Mouse (Mus musculus): ENCODE results near the gene Bag2.

Bag2 gene

GRCm38 (mm10) chr1:33757491-33758041 is at the start of gene Bag2:
TSS of gene Bag2 (minus strand) at chr1:33757795.
- peak; percentile 44 for DNase-seq (ENCODE audit: low spot score)

- peak; percentile 35 for DNase-seq (ENCODE audit: low spot score)
These were observed 45.7 kb upstream of the Bag2 start for GRCm38 (mm10) chr1:33803323-33803722.

DNA sequence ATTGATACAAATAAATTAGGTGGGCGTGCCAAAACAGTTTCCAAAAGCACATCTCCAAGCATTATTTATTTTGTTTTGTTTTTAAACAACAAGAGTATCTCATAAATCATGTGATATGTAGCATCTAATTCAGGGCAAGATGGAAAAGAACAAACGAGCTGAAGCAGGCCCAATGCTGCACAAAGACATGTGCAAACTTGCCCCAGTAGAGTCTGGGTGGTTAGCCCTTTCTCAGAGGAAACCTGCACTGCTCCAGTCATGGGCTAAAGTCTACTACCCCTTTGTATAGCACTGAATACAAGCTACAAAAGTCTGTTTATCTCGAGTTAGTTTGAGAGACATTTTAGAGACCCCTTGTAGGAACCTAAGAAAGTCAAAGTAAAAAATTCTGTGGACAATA is 42.0 kb upstream of the Bag2 start:
- no peak for DNase-seq (ENCODE audit: low spot score)

GRCm38 (mm10) chr1:33788493-33788892 is 30.9 kb upstream of the Bag2 start:
- no peak for DNase-seq (ENCODE audit: low spot score)

- no peak for DNase-seq (ENCODE audit: low spot score)
These were observed 30.5 kb upstream of the Bag2 start for GRCm38 (mm10) chr1:33788072-33788471.

- DNase-seq (ENCODE audit: low spot score) = peak; percentile 11
These were observed 27.0 kb upstream of the Bag2 start for GRCm38 (mm10) chr1:33784561-33784960.

- peak; percentile 17 for DNase-seq (ENCODE audit: low spot score)
These were observed 18.6 kb upstream of the Bag2 start for GRCm38 (mm10) chr1:33776175-33776611.

DNA sequence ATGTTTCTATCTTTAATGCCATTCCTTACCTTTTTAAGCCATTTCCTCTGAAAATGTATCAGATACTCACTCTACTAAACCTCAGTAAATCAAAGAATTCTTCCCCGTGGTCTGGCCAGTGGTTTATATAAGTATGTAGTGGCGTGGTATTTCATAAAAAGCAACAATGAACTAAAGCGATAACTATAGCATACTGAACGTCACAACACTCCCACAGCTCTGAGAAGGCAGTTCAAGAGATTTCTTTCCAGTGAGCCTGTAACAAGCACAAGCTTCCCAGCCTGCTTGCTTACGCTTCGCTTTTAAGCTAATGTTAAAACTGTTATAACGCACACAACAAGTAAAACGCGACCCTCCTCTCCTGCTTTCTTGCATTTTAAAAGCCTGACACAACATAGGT is 14.5 kb upstream of the Bag2 start:
- no peak for DNase-seq (ENCODE audit: low spot score)

DNA sequence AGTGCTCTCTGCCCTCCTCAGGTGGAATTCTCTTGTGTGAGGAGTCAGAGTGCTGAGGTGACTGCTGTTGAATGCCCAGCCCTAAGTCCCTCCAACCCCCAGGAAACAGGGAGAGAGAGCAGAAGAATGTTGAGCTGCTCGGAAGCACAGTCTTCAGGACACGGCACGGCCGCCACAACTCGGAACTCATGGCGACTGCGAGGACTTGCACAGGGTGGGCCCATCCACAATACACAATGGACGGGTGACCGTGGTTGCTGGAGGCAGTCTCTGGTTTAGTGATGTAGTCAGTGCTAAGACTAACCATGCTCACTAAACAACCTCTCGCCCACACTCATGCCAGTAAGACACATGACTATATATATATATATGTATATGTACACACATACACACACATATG is 14.0 kb upstream of the Bag2 start:
- no peak for DNase-seq (ENCODE audit: low spot score)

- DNase-seq (ENCODE audit: low spot score) = no peak
These were observed 11.2 kb upstream of the Bag2 start for GRCm38 (mm10) chr1:33768827-33769226.

GRCm38 (mm10) chr1:33768091-33768787 is 10.6 kb upstream of the Bag2 start:
- DNase-seq (ENCODE audit: low spot score) = no peak

DNA sequence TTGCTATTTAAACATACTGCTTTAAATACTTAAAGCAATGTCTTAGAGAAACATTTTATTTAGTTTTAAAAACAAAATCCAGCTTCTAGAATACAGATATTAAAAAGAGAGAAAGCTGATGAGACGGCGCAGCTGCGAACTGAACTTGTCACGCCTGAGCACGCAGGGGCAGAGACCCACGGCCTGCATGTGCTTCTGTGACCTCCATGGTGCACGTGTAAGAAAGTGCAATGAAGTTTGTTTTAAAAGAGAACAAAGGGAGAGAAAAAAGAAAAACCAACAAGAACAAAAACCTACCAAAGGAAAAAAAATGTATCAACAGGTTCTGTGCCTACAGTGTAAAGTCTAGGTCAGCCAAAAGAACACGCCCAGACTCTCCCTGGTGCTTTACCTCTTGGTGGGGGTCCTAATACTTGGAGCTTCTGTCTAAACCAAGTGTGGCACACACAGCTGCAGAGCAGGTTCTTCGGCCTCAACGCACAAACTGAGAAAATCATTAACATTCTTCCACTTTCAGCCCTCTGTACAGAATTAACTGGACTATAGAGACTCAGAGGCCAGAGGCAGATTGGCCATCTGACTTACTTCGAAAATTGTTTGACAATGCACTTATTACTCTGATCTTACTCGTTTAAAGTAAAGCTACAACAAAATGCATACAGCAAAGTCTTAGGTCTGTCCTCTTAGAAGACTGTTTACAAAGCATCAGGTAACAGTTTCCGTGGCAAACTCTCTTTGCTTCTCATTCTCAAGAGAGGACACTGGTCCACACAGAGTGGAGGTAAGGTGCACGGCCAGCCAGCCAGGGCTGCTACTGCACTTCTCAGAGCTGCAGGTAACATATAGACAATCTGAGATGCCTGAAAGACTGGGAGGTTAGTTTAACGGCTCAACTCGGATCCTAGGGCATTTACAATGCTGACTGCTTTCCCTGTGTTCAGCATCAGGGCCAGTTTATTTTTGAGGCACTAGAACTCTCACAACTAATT is 9.2 kb upstream of the Bag2 start:
- no peak for DNase-seq (ENCODE audit: low spot score)

GRCm38 (mm10) chr1:33765468-33766080 is 8.0 kb upstream of the Bag2 start:
- DNase-seq (ENCODE audit: low spot score) = no peak

DNA sequence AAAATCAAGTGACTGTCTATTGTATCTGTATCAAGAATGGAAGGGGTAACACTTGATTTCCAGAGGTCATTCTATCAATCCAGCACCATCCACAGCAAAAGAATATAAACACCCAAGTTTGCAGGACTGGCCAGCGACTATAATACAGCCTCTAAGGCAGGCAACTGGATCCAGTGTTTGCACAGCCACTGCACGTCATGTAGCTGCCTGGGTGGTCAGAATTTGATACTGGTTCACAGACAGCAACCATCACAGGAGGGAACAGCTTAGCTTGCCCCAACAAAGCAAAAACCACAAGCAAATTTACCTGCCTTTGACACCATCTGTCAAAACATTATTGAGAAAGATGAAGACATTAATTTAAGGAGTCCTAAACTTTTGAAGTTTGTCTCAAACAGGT is 6.2 kb upstream of the Bag2 start:
- no peak for DNase-seq (ENCODE audit: low spot score)

- DNase-seq (ENCODE audit: low spot score) = no peak
These were observed 893 bp upstream of the Bag2 start for GRCm38 (mm10) chr1:33758488-33758887.

- no peak for DNase-seq (ENCODE audit: low spot score)
These were observed 572 bp downstream of the Bag2 start for GRCm38 (mm10) chr1:33757033-33757413.

DNA sequence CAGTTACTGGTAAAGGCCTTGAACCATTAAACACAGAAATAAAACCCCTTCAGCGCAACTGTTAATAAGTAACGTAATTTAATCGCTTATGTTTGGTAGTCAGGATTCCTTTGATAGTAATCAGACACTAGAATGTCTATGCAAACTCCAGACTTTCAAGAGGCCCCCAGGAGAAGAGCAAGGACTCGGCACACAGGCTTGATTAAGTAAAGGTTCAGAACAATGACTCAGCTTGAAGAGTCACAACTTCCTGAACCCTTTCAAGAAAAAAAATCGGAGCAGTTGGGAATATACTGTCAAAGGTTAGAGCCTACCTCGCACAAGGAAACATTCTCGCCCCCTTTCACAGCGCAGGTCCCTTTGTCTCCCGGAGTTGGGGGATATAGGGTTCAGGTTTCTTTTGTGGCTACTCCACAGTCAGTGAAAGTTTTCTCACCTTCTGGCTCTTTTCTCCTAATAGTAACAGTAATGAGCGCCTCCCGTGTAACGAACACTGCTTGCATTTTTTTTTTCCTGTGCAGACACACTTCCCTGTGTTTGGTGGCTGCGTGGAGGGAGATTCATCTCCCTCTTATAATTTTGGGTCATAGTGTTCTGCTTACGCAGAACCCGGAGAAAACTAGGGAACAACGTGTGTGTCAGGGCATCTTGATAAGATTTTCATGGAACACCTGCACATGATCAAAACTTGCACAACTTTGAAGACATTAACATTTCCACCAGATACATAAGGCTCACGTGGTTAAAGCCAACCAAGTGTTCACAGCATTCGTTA is 1.1 kb downstream of the Bag2 start:
- no peak for DNase-seq (ENCODE audit: low spot score)

GRCm38 (mm10) chr1:33755799-33756198 is 1.8 kb downstream of the Bag2 start:
- DNase-seq (ENCODE audit: low spot score) = no peak

GRCm38 (mm10) chr1:33754965-33755735 is 2.4 kb downstream of the Bag2 start:
- DNase-seq (ENCODE audit: low spot score) = no peak

GRCm38 (mm10) chr1:33754089-33754488 is 3.5 kb downstream of the Bag2 start:
- no peak for DNase-seq (ENCODE audit: low spot score)

- DNase-seq (ENCODE audit: low spot score) = peak; percentile 39
These were observed 6.3 kb downstream of the Bag2 start for GRCm38 (mm10) chr1:33751283-33751682.

All from layer of hippocampus, adult 11-12 months (tissue).